Mouse (Mus musculus): ENCODE measurements around the gene Tnfaip6.

DNA sequence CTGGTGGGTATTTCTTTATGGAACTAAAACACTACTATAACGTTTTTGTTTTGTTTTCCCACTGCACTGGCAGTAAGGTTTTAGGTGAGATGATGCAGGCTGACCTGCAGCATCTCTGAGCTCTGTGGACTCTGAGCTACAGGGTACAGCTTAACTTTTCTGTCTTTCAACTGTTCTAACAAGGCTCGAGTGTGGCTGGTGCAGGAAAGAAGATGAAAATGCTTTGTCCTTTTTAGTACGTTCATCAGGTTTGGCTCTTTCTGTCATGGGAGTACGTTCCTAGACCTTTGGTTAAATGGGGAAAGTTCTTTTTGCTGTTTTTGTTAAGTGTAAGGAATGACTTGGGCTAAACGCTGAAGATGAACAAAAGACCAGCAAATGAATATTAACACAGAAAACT lies 749 bp downstream of the Tnfaip6 start:
- TF ChIP-seq POLR2A (IDR thresholded peaks at IDR 0.05; ENCODE audit: low read depth, low read length) (no peak), CTCF (conservative IDR thresholded peaks at IDR 0.05; ENCODE audit: insufficient read depth, insufficient read length, low read depth, low read length) (no peak)
